Mouse (Mus musculus) adrenal gland, postnatal 25 days (tissue): Measurements from ENCODE around the gene Mast4. TPM values are rescaled to one million over a fixed set of nuclear protein-coding genes. Genes with fewer than 3 reads are reported as not detected.
A peak's percentile ranks its signal among the peaks of the same experiment; 100 is the strongest.

Experiments
- DNase-seq: peaks from one replicate; pipeline ENCODE4 v3.0.0; 2021; ENCODE audit warnings: mixed read lengths
- total RNA-seq: library from RNA; stranded (reverse); gene quantifications from 2 replicates; pipeline ENCODE4 v1.2.3, GENCODE M21; 2021

Gene Mast4
- total RNA-seq, 1 experiment from 2014 or later: 83.7 TPM

- DNase-seq: no peak
Observed at GRCm38 (mm10) chr13:103198210-103198940, 135.9 kb downstream of the Mast4 start.

GRCm38 (mm10) chr13:103196307-103196706 lies 138.0 kb downstream of the Mast4 start:
- DNase-seq: no peak

- DNase-seq: no peak
Observed at GRCm38 (mm10) chr13:103195847-103196246, 138.4 kb downstream of the Mast4 start.

GRCm38 (mm10) chr13:103183566-103183965 lies 150.7 kb downstream of the Mast4 start:
- no peak for DNase-seq

GRCm38 (mm10) chr13:103181836-103182235 lies 152.5 kb downstream of the Mast4 start:
- DNase-seq: no peak

GRCm38 (mm10) chr13:103176871-103177270 lies 157.4 kb downstream of the Mast4 start:
- DNase-seq: no peak

- DNase-seq: no peak
Observed at GRCm38 (mm10) chr13:103174431-103174830, 159.9 kb downstream of the Mast4 start.

- peak; percentile 63 for DNase-seq
Observed at GRCm38 (mm10) chr13:103173545-103174182, 160.6 kb downstream of the Mast4 start.

- DNase-seq: no peak
Observed at GRCm38 (mm10) chr13:103151944-103152343, 182.4 kb downstream of the Mast4 start.

- no peak for DNase-seq
Observed at GRCm38 (mm10) chr13:103151171-103151570, 183.1 kb downstream of the Mast4 start.

- no peak for DNase-seq
Observed at GRCm38 (mm10) chr13:103150671-103151070, 183.6 kb downstream of the Mast4 start.

GRCm38 (mm10) chr13:103149415-103149814 lies 184.9 kb downstream of the Mast4 start:
- DNase-seq: no peak

GRCm38 (mm10) chr13:103144343-103144742 lies 190.0 kb downstream of the Mast4 start:
- DNase-seq: no peak

GRCm38 (mm10) chr13:103141304-103141703 lies 193.0 kb downstream of the Mast4 start:
- no peak for DNase-seq

- no peak for DNase-seq
Observed at GRCm38 (mm10) chr13:103140051-103140450, 194.2 kb downstream of the Mast4 start.

GRCm38 (mm10) chr13:103138298-103138697 lies 196.0 kb downstream of the Mast4 start:
- no peak for DNase-seq

- no peak for DNase-seq
Observed at GRCm38 (mm10) chr13:103135224-103135883, 198.9 kb downstream of the Mast4 start.

GRCm38 (mm10) chr13:103131781-103132180 lies 202.5 kb downstream of the Mast4 start:
- no peak for DNase-seq

GRCm38 (mm10) chr13:103129130-103129797 lies 205.0 kb downstream of the Mast4 start:
- no peak for DNase-seq

GRCm38 (mm10) chr13:103128729-103129128 lies 205.6 kb downstream of the Mast4 start:
- no peak for DNase-seq

GRCm38 (mm10) chr13:103127594-103127993 lies 206.7 kb downstream of the Mast4 start:
- no peak for DNase-seq

GRCm38 (mm10) chr13:103123716-103124115 lies 210.6 kb downstream of the Mast4 start:
- DNase-seq: no peak
